32 mouse cellular contexts compared by ENCODE assay signal in the genomic region with DNA sequence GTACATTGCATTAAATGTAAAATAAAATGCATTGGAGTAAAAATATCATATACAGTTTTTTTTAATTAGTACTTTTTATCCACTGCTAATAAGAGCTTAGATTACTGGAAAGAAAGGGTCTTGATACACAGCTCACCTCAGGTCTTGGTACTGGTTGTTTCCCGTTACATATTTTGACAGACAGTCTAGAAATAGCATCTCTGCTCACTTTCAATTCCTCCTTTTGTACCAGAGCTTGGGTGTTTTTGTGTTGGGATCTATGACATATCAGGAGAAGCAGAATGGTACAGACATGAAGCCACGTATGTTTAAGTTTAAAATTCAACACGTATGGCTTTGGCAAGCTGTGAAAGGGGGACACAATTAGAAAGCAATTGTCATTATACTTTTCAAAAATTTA.
"Had no signal": no experiment of that assay in that cellular context is flagged by ENCODE, and none has a peak within 500 bp of the region (broad histone marks: within the 10 kb centered on the region; RNA-seq: fewer than 3 reads in every experiment).

No protein-coding gene starts in this region.

- H3K9me3 ChIP-seq: limb, embryonic 10.5 days; limb, embryonic 12.5 days; limb, embryonic 13.5 days; limb, embryonic 15.5 days; liver, embryonic 12.5 days; liver, embryonic 13.5 days; liver, embryonic 15.5 days; lung, embryonic 15.5 days; megakaryocyte, embryonic 14.5 days; midbrain, embryonic 10.5 days; midbrain, embryonic 12.5 days; midbrain, embryonic 13.5 days; midbrain, embryonic 15.5 days had no signal

- H3K4me1 ChIP-seq: limb, embryonic 10.5 days; limb, embryonic 12.5 days; limb, embryonic 15.5 days; liver, embryonic 12.5 days; liver, embryonic 13.5 days; liver, embryonic 15.5 days; lung, embryonic 15.5 days; megakaryocyte, embryonic 14.5 days had no signal

- H3K9ac ChIP-seq: limb, embryonic 12.5 days; limb, embryonic 13.5 days; limb, embryonic 15.5 days; liver, embryonic 12.5 days; liver, embryonic 13.5 days; liver, embryonic 14.5 days; liver, embryonic 15.5 days; liver, postnatal 0 days; lung, embryonic 14.5 days; lung, embryonic 15.5 days; midbrain, embryonic 12.5 days; midbrain, embryonic 13.5 days; midbrain, embryonic 15.5 days had no signal

- H3K4me2 ChIP-seq: limb, embryonic 12.5 days; limb, embryonic 13.5 days; limb, embryonic 15.5 days; liver, embryonic 11.5 days; liver, embryonic 12.5 days; liver, embryonic 13.5 days; liver, embryonic 15.5 days; lung, embryonic 14.5 days; lung, embryonic 15.5 days; midbrain, embryonic 11.5 days; midbrain, embryonic 12.5 days; midbrain, embryonic 13.5 days; midbrain, embryonic 15.5 days had no signal

- H3K36me3 ChIP-seq: limb, embryonic 10.5 days; limb, embryonic 12.5 days; limb, embryonic 13.5 days; limb, embryonic 15.5 days; liver, embryonic 12.5 days; liver, embryonic 13.5 days; liver, embryonic 15.5 days; lung, embryonic 15.5 days; midbrain, embryonic 10.5 days; midbrain, embryonic 12.5 days; midbrain, embryonic 13.5 days; midbrain, embryonic 15.5 days had no signal

- H3K27ac ChIP-seq: left cerebral cortex, adult 2 months; limb, embryonic 10.5 days; limb, embryonic 12.5 days; limb, embryonic 13.5 days; limb, embryonic 15.5 days; liver, embryonic 12.5 days; liver, embryonic 13.5 days; liver, embryonic 14.5 days; liver, embryonic 15.5 days; lung, embryonic 15.5 days; macrophage; midbrain, embryonic 10.5 days; midbrain, embryonic 12.5 days; midbrain, embryonic 13.5 days; midbrain, embryonic 15.5 days had no signal

- H3K4me3 ChIP-seq: left cerebral cortex, adult 2 months; limb, embryonic 10.5 days; limb, embryonic 12.5 days; limb, embryonic 13.5 days; limb, embryonic 15.5 days; liver, embryonic 12.5 days; liver, embryonic 13.5 days; liver, embryonic 15.5 days; lung, embryonic 15.5 days; megakaryocyte, embryonic 14.5 days; midbrain, embryonic 10.5 days; midbrain, embryonic 12.5 days; midbrain, embryonic 13.5 days; midbrain, embryonic 15.5 days; myocyte had no signal

- H3K27me3 ChIP-seq: limb, embryonic 12.5 days; limb, embryonic 13.5 days; limb, embryonic 15.5 days; liver, embryonic 12.5 days; liver, embryonic 13.5 days; liver, embryonic 15.5 days; lung, embryonic 15.5 days; megakaryocyte, embryonic 14.5 days; midbrain, embryonic 13.5 days had no signal

- ATAC-seq: liver, embryonic 12.5 days; liver, postnatal 0 days; lung, postnatal 0 days; midbrain, embryonic 13.5 days; midbrain, embryonic 15.5 days; midbrain, embryonic 16.5 days had no signal

- DNase-seq: left cerebral cortex, postnatal 4 days; liver; liver, embryonic 13.5 days; liver, postnatal 0 days; lung, adult 18-20 months; lung, adult 2 months; lung, embryonic 14.5 days; lung, postnatal 10 days; lung, postnatal 14 days; lung, postnatal 36 days; lung, postnatal 4 days; midbrain, embryonic 14.5 days had no signal
